Mouse (Mus musculus) erythroblast, embryonic 14.5 days (primary cell): ENCODE measurements around the gene 2010003K11Rik.

Experiments
- GATA1 ChIP-seq: IDR thresholded peaks from 2 replicates; pipeline ENCODE4 v1.6.1; 2012; ENCODE audit warnings: low read length, inconsistent platforms, mixed read lengths
- TAL1 ChIP-seq: IDR thresholded peaks from 3 replicates; pipeline ENCODE4 v1.6.1; 2012; ENCODE audit warnings: low read length, inconsistent platforms, mixed read lengths

GRCm38 (mm10) chr19:4455071-4455800 lies 43.1 kb downstream of the 2010003K11Rik start:
- TF ChIP-seq GATA1, result no peak
- TF ChIP-seq TAL1, result no peak
